Mouse (Mus musculus) left cerebral cortex, postnatal 10 days (tissue): ENCODE measurements around the gene Adora2b. TPM values are rescaled to one million over a fixed set of nuclear protein-coding genes. Genes with fewer than 3 reads are reported as not detected.

Experiments used
- DNase-seq, 2 experiments: peaks; one replicate each; pipeline ENCODE4 v3.0.0; 2021 to 2022; ENCODE audit warnings: low spot score in 2 of 2, mixed read lengths in 1 of 2; ENCODE audit errors: extremely low spot score in 1 of 2
- intact Hi-C: fragments of 180-260 bp; cut with DNase I; formaldehyde crosslinking; loops from one replicate; pipeline ENCODE4 v1.15.1; 2025
- total RNA-seq, 2 experiments: library from RNA; stranded (reverse); gene quantifications; 2 replicates each; pipeline ENCODE4 v1.2.3; 2021

Gene Adora2b
- total RNA-seq: 1 to 10 TPM; 6.6 to 6.7 TPM

DNA sequence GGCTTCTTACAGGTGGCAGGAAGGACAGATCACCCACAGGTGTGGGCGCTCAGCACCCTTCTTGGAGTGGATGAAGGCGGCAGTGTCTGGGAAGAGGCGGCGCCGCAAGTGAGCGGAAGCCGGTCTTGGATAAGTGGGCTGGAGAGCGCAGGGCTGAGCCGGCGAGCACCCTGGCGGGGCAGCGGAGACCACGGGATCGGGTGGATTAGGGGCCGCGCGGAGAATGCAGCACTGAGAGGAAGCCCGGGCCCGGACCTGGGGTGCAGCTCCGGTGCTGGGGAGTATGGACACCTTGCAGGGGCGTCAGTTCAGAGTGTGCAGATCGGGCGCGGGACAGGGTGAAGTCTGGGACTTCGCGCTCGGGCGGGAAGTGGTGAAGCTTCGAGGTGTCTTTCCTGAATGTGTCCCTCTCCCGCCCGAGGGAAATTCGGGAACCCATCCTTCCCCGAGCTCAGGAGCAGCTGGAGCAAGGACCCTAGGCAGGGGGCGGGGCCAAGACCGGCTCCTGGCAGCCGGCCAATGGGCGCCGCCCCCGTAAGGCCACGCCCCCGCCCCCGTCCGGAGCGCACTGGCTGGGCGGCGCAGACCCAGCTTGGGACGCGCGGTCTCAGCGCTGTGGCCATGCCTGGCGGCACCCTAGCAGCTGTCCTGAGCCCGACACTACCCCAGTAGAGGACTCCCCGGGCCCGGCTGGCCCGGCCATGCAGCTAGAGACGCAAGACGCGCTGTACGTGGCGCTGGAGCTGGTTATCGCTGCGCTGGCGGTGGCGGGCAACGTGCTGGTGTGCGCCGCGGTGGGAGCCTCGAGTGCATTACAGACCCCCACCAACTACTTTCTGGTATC, at the start of gene Adora2b:
Adora2b (plus strand) TSS at position 584 of the 844 bp plus-strand sequence.
- intact Hi-C loops: no loop called here
- peak in 1 of 2 experiments; percentile 81 for DNase-seq

DNA sequence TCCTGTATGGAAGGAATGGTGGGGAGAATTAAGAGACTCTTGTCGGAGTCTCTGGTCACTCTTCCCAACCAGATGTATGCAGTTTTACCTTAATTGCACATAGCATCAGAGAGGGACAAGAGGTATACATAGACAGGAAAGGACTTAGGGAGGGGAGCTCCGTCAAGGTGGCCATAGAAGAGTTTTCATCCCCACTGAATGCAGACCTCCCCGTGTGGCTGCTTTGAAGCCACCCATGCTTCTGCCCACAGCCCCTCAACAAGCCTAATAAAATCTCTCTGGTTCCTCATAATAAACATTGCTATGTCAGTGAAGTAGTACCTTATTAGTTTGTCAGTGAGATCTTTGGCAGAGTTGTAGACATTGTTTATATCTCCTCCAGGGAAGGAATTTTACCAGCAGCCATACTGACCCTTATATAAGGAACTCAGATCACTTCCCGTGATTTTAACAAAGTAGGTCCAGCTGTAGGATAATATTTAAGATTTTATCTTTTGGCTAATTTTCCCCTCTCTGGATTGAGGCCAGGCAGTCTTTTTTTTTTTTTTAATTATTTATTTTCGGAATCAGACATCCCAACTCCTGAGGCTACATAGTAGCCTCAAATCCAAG, 47.8 kb upstream of the Adora2b start:
- intact Hi-C loops: no loop called here
- DNase-seq: no peak

DNA sequence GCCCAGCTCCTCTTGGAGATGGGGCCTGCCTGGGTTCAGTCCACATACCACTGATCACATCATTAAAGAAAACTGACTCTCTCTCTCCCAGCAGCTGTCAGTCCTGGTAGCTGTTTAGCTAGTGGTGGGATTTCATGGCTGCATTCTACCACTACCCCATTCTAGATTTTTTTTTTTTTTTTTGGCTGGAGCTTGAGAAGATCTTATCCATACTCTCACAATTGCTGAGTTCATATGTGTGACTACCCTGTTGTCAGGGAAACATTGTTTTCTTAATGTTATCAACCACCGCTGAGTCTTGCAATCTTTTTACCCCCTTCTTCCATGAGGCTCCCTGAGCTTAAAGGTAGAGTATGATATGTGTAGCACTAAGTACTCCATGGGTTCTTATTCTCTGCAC, 46.1 kb upstream of the Adora2b start:
- intact Hi-C loops: no loop called here
- DNase-seq: no peak

DNA sequence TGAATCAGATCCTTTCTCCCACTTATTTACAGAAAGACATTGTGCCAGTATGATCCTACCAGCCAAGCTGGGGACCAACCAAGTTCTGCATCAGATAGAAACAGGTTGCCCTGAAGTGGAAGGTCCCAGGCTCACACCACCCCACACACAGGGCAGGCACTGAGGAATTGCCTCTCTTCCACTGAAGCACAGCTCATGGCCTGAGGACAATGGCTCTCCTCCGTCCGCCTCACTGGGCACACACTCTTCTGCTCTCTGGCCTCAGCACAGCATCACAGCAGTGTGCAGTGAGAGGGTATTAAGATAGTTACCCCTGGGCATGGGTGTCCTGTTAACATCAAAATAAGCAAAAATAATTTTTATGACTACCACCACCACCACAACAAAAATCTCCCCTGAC, 39.7 kb upstream of the Adora2b start:
- intact Hi-C loops: no loop called here

DNA sequence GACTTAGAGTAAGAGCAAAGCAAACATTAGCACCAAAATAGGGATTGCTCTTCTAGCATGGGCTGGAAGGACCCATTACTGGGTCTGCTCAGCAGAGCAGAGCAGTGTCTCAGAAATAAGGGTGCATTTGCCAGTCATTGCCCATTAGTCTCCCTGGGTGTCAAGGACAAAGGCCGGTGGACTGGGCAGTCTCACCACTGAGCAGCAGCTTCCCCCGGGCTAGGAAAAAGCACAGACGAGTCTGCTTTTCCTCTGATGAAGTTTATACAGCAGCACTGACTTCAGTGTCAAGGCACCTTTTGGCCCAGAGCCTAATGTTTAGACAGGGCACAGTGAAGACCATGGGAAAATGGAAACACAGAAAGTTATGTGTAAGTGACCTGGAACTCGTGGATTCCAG, 38.9 kb upstream of the Adora2b start:
- no peak for DNase-seq

More for the DNA sequence above, 39.7 kb upstream of the Adora2b start:
- DNase-seq: no peak

DNA sequence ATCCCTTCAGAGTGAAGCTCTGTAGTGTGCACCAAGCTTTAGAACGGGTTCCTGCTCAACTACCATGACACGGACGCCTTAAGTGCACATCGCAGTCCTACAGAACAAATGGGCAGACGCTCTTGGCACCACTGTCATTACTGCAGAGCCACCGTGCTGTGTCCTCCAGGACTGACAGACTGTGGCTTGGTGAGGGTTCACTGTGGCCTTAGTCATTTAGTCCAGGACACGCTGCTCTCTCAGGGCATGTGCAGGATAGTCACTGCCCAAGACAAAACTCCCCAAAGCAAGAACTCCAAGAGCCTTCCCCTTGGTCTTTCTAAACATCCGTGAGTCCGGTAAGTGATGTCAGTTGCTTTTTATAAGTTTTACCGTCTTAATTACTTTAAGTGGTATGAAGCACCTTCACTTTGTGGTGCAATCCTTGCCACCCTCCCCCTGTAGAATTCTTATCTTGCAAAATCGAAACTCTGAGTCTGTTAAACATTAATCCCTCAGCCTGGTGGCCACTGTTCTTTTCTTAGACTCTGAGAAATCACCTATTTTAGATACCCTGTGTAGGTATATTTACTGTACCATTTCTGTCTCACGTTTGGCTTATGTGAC, 35.3 kb upstream of the Adora2b start:
- no peak for DNase-seq
- intact Hi-C loops: no loop called here

More for the DNA sequence above, 38.9 kb upstream of the Adora2b start:
- intact Hi-C loops: no loop called here

DNA sequence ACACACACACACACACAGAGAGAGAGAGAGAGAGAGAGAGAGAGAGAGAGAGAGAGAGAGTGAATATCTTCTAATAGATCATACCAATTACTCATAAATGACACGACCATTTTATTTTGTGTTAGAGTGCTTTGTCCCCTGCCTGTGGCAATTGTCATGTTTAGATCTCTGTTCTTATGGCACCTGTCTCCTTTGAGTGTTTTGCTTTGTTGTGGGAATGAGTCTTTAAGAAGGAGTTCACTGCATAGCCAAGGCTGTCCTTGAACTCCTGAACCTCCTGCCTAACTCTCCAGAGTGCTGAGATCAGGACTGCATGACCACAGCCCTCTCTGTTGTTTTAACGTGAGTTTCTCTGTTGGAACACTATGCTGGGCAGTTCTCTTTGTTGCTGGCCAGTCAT, 33.7 kb upstream of the Adora2b start:
- DNase-seq: no peak

DNA sequence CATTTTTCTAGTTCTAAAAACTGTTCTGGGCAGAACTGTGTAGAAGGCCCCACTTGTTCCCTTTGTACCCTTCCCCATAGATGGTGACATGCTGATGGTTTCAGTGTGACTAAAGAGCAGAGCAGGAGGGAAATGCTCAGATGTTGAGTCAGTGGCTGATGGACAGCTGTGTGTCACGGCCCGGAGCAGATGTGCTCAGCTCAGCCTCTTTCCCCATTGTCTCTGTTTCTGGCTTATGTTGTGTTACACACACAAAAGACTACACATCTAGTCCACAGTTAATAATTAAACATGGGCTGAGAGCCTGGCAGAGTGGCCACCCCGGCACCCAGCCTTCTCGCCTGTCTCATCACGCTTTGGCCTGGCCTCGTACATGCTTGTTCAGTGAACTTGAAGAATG, 31.0 kb upstream of the Adora2b start:
- intact Hi-C loops: no loop called here

More for the DNA sequence above, 33.7 kb upstream of the Adora2b start:
- intact Hi-C loops: no loop called here

DNA sequence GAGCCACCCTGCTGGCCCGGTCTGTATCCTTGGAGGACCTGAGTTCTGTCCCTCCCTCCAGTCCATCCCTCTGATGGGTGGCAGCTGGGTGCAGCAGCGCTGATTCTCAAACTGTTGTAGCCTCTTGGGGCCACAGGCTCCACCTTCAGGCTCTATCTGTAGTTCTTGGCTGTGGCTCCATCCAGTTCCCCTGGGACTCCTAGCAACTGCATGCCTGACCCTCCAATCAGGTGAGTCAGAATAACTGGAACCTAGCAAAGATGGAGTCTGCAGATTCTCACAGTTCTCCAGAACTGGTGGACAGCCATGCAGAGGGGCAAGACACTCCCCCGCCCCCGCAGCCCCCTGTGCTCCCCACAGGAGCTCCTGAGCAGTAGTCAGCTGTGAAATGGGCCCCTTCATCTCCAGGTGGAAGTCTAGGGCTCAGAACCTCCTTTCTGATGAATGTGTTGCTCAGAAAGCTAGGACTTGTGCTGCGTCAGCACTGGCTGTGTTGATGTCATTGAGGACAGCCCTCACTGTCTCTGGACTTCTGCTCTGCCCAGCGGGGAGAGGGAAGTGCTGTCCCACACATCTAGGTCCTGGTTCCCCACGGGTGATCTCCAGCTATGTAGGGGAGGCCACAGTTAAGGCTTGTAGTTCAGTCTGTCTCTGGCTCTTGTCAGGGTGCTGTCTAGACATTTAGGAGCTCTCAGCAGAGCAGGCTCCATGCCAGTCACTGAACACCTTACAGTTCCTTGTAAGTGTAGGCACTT, 27.9 kb upstream of the Adora2b start:
- DNase-seq: peak in 1 of 2 experiments; percentile 2
- intact Hi-C loops: no loop called here

More for the DNA sequence above, 31.0 kb upstream of the Adora2b start:
- DNase-seq: no peak

DNA sequence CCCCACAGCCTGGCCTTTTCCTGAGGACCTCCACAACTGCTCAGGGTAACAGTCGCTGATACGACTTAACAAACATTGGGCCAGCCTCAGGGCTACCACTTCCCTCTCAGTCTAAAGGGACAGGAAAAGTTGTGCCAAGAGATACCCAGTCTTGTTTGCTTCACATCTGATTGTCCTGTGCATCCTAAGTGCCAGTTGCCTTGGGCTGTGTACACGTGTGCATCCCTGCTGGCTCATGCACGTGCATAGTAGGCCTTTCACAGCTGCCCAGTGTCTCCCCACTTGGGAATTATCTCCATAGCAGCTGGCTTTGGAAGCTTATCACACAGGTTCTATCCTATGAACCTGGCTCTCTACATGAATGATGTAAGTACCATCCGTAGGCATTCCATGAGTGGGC, 25.4 kb upstream of the Adora2b start:
- intact Hi-C loops: no loop called here
- no peak for DNase-seq

DNA sequence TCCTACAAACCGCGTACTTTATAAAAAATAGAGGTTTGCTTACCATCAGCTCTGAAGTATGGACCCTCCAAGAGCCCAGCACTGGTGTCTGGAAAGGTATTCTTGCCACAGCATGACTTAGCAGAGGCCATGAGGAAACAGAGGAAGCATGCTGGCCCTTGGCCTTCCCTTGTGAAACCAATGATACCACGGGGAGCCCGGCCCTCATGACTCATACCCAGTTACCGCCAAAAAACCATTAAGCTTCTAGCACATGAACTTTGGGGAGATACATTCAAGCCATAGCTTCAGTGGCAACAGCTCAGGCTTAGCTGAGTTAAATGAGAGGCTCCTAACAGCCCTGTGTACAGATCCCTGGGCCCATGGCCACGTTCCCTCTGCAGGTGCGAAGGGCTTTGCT, 24.8 kb upstream of the Adora2b start:
- intact Hi-C loops: no loop called here
- DNase-seq: no peak

DNA sequence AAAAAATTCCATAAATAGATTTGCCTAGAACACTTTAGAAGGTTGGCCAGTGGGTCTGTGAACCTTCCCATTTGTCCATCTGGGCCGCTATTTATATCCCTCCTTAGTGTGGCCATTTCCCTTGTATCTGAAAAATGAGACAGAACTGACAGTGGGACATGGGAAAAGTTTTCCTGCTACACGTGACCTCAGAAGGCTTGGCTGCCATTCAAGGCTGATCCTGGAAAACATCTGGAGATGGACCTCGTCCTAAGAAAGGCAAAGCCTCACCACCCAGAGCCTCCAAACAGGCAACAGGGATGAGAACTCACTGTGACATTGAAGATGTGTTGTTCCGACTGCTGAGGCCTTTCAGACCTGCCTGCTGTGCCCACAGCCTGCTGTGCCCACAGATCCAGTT, 24.0 kb upstream of the Adora2b start:
- DNase-seq: no peak
- intact Hi-C loops: no loop called here

DNA sequence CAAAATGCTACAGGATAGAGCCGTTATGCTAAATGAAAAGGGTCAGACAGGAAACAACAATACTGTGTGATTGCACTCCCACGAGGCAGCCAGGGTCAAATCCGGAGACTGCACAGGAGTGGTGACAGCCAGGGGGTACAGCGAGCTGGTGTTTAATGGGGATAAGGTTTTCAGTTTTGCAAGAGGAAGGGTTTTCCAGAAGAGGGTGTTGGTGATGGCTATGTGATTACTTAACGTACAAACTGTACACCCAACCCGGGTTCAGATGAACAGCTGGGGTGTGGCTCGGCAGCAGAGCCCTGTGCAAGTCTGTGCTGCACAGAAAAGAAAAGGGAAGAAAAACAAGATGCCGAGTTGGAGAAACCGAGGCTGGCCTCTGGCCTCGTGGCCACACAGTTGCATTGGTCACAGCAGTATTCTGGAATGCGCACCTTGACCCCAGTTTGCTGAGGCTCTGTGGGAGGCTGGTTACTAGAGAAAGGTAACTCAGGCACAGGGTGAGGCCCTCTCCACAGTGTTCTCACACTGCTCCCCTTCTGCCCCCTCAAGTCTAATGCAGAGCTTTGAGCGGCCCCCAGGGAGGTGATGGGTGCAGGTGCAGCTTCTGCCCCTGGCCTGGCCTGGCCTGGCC, 8.0 kb upstream of the Adora2b start:
- intact Hi-C loops: no loop called here
- no peak for DNase-seq

DNA sequence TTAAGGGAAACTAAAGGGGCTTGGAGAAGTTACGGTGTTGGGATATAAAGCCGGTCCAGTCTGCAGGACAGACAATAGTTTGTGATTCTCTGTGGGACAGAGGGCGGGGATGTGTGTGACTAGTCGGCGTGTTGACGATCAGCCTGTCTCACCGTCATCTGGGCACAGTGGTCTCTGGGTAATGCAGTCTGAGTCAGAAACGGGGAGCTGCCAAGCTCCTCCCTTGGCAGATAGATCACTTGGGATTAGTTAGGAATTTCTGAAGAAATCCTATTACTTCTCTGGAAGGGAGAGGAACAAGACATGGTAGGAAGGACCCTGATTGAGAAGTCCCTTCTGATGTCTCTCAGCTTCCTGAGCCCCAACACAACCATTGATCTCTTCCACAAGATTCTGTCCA, 4.9 kb upstream of the Adora2b start:
- intact Hi-C loops: no loop called here

DNA sequence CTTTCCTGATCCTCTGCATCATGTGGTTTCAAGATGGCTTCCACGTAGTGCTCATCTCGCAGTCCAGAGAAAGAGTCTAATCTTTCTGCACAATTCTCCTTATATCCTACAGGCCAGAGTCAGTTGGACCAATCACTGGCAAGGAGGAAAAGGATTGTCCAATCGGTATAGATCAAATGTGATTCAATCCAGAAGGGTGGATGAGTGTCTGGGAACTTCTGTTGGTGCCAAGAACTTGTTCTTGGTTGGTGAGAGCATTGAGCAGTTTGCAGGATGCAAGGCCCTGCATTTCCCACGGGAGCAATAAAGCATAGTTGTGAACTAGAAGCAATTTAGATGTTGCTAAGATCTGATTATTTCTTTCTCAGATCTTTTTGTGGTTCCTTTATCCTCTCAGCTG, 4.3 kb upstream of the Adora2b start:
- no peak for DNase-seq
- intact Hi-C loops: no loop called here

More for the DNA sequence above, 4.9 kb upstream of the Adora2b start:
- DNase-seq: no peak

DNA sequence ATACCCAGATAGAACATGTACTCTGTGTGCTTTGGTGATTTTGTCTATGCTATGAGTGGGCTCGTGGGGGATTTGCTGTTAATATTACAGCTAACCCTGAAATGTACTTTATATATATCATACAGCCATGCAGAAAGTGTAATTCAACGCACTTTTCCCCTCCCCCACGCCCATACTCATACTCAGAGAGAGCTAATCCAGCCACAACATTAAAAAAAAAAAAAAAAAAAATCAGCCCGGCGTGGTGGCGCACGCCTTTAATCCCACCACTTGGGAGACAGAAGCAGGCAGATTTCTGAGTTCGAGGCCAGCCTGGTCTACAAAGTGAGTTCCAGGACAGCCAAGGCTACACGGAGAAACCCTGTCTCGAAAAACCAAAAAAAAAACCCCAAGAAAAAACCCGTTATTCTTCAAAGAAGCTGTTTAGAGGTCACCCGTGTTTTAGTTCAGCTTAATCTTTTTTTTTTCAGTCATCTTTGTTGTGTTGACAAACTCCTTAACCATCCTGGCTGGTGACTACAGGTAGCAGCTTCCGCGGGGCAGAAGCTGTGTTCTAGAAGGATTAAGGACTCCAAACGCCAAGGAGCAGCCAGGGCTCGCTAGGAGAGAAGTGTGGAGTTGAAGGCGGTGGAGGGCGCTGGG, 904 bp upstream of the Adora2b start:
- DNase-seq: no peak
- intact Hi-C loops: no loop called here

DNA sequence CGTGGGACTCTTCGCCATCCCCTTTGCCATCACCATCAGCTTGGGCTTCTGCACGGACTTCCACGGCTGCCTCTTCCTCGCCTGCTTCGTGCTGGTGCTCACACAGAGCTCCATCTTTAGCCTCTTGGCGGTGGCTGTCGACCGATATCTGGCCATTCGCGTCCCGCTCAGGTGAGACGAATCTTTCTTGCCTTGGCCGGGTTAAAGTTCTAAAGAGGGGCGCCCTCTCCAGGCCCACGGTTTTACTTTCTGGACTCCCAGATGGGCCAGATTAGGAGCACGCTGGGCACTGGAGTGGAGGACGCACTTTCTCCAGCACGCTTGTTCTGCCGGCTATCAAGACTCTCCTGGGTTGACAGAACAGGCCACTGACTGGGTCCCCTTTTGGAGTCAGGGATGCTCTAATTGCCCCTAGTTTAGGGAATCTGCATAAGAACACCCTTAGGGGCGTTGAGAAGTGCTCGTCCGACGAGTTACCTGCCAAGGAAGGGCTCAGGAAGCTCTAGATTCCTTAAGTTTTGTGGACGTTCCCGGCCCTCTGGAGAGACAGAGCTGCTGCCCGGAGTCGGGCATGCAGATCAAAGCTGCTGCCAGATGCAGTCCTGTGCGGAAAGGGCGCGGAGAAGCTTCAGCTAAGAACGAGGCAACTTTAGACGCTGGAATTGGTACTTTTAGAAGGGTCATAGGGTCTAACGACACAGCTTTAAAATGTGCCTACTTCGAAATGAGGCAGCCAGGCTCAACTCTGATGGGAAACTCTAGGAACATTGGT, 668 bp downstream of the Adora2b start:
- intact Hi-C loops: no loop called here

DNA sequence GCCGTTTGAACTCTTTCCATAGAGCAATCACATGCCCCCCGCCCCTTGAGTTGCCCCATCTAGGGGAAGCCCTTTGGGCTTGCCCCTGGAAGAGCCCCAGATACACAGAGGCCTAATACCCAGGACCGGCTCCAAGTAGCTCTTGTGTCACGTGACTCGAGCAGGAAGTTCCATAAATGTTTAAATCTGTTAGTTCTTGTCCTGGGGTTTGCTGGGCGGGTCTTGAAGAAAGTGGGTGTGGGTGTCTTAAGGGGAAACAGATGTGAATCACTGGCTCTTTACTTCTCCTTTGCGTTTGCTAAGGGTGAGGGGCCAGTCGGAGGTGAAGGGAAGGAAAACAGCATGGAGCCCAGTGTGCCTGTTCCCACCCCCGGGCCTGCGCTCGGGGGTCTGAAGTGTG, 2.3 kb downstream of the Adora2b start:
- no peak for DNase-seq
- intact Hi-C loops: no loop called here

More for the DNA sequence above, 668 bp downstream of the Adora2b start:
- DNase-seq: no peak
